Mouse (Mus musculus) inflammation-experienced regulatory T-cells (primary cell): ENCODE measurements around the gene S100a6. TPM values are rescaled to one million over a fixed set of nuclear protein-coding genes. Genes with fewer than 3 reads are reported as not detected.

Experiments used
- polyA plus RNA-seq, 2 experiments: library from polyadenylated mRNA; unstranded; fragments of 100-300 nt; shearing (Covaris generic); gene quantifications; one replicate each; pipeline ENCODE4 v1.2.1; 2017

Gene S100a6
- 100 to 1,000 TPM; 312 to 419 TPM for polyA plus RNA-seq

DNA sequence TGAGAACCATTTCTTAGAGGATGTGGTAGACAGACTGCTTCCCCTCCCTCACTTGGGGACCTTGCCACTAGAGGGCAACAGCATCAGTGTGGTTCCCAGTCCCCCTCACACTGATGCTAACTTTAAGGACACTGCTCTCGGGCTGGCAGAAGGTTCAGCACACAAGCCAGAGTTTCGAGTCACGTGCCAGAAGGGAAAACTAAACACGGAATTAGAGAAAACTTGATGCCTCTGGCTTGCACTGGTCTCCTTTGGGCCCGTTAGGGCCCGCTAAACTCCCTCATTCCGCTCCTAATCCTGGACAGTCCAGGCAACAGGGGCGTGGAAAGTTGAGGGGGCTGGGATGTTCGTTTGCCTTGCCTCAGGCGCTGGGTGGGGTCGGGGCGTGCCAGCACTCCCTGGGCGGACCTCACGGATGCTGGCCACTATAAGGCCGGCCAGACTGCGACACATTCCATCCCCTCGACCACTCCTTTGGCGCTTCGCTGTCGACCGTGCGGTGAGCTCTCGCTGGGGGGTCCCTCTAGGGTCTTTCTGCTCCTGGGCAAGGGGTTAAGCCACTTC lies at the start of gene S100a6:
S100a6 (plus strand) TSS at position 155 of the 564 bp plus-strand sequence.

DNA sequence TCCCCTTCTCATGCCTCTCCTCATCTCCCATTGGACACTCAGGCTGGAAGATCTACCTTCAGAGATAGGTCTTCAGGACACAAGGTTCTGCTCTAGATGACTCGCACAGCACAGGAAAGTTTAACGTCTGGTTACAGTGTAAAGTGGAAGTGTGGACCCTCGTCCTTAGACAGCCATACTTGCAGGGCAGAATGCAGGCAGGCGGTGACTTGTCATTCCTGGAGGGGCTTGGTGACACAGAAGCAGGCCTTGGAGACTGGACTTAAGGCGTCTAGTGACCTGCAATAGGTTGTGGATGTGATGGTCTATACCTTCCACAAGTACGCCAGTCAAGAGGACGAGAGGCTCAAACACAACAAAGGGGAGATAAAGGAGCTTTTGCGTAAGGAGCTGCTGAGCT lies 22.7 kb upstream of the S100a6 start, which contains the start of gene S100a2:
S100a2 (plus strand) TSS at position 301 of the 400 bp plus-strand sequence.

DNA sequence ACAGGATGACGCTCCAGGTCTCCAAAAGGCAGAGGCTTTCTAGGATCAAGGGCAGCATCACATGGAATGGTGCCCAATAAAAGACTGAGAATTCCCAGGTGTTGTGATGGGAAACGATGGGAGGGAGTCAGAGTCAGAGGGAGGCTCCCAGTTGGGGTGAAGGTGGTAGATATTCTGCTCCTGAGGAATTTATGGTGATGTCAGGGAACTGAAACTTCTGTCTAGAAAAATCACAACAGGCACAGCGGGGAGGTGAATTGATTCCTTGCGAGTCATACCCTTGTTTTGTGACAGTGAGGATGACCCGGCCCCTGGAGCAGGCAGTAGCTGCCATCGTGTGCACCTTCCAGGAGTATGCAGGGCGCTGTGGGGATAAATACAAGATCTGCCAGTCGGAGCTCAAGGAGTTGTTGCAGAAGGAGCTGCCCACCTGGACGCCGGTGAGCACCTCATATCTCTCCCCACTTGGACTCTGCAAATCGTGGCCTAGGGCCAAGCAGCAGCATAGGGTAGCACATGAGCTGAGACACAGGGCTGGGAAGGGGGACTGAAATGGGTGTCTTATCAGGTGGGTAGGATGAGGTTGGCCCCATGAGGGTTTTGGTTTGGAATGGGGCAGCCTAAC lies 11.1 kb upstream of the S100a6 start, which contains the start of gene Gm42674:
Gm42674 (plus strand) TSS at position 419 of the 625 bp plus-strand sequence.

DNA sequence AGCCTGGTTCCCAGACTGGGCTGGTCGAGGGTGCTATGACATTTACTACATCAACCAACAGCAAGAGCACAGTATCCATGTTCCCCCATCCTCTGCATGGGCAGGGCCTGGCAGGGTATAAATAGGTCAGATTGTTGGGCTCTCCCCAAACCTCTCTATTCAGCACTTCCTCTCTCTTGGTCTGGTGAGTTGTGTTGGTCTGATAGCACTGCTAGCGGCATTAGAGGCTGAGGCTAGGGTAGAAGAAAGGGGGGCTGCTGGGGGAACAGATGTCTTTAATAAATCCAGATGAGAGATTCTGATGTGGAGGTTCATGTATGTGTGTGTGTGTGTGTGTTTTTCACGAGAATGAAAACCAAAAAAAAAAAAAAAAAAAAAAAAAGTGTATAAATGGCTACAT lies 9.1 kb upstream of the S100a6 start, which contains the start of gene S100a4:
S100a4 (plus strand) TSS at position 149 of the 400 bp plus-strand sequence.

DNA sequence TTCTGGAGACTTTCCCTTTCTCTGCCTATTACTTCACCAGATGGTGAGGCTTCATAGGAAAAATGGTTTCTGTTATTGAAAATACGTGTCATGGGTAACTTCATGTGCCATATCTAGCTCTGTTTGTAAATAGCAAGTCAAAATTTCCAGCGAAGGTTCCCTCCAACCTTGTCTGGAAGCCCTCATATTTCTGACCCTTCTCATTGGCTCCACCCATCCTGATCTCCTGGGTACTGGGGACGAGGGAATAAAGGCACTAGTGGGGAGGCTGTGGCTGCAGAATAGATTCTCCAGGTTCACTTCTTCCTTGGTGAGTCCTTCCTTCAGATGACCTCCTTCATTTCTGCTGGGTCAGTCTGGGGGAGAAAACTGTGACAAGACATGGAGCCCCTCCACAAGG lies 4.5 kb upstream of the S100a6 start, which contains the start of gene S100a5:
S100a5 (plus strand) TSS at position 301 of the 400 bp plus-strand sequence.

DNA sequence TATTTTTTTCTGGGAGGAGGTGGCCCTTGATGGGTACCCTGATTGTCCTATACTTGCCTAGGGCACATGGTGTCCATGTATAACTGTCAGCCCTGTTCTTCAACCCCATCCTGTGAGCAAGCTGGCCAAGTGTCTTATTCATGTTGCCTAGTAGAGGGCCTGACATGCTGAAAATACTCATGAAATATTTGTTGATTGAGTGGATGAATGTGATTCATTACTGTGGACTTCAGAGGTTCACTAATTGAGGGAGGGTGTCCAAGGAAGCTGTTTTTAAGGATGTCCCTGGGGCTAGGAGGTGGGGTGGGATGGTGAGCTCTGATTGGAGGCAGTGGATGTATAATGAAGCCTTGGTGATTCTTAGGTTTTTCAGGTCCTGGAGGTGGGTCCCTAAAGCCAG lies 41.0 kb downstream of the S100a6 start, which contains the start of gene S100a7a:
S100a7a (plus strand) TSS at position 301 of the 400 bp plus-strand sequence.

DNA sequence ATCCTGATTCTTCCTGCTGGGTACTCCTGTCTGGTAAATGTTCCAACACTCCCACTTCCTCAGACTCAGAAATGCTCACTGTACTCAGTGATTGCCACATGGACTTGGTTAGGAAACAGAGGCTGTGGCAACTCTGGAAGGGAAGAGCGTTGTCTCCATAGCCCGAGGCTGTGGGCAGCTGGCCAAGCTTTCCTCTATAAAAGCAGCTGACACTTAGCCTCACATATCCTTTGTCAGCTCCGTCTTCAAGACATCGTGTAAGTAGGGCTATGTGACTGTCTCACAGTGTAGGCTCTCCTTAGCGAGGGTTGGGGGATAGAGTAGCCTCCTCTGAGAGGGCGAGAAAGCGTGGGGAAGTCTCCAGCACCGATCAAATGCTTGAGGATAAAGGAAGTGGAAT lies 56.2 kb downstream of the S100a6 start, which contains the start of gene S100a8:
S100a8 (plus strand) TSS at position 133 of the 400 bp plus-strand sequence.

Other genes with a start within 250 kb of the S100a6 start
- under 1 TPM; 0.08 to 0.33 TPM for gene Slc27a3, start 222.9 kb upstream of the S100a6 start, polyA plus RNA-seq
- gene Ints3, start 179.3 kb upstream of the S100a6 start, polyA plus RNA-seq: 10 to 100 TPM; 32.8 to 39.6 TPM
- gene Npr1, start 147.0 kb upstream of the S100a6 start, polyA plus RNA-seq: not detected
- gene Ilf2, start 136.8 kb upstream of the S100a6 start, polyA plus RNA-seq: 100 to 1,000 TPM in 1 of 2 experiments, 10 to 100 TPM in 1; 93.1 to 102 TPM
- gene Snapin, start 121.8 kb upstream of the S100a6 start, polyA plus RNA-seq: 10 to 100 TPM; 97.5 to 99.8 TPM
- 100 to 1,000 TPM; 161 to 182 TPM for gene Chtop, start 103.4 kb upstream of the S100a6 start, polyA plus RNA-seq
- 1 to 10 TPM; 1.7 to 4.3 TPM for gene S100a1, start 98.5 kb upstream of the S100a6 start, polyA plus RNA-seq
- gene S100a13, start 98.4 kb upstream of the S100a6 start, polyA plus RNA-seq: 100 to 1,000 TPM; 158 to 169 TPM
- gene S100a14, start 86.0 kb upstream of the S100a6 start, polyA plus RNA-seq: under 1 TPM in 1 of 2 experiments, not detected in 1; 0.40 TPM
- 1 to 10 TPM in 1 of 2 experiments, under 1 TPM in 1; 0.67 to 1.1 TPM for gene S100a16, start 75.6 kb upstream of the S100a6 start, polyA plus RNA-seq
- gene S100a3, start 52.3 kb upstream of the S100a6 start, polyA plus RNA-seq: 1 to 10 TPM in 1 of 2 experiments, under 1 TPM in 1; 0.83 to 2.9 TPM
- not detected for gene S100a2, start 22.6 kb upstream of the S100a6 start, polyA plus RNA-seq
- gene Gm42674, start 11.0 kb upstream of the S100a6 start, polyA plus RNA-seq: not detected
- 100 to 1,000 TPM; 106 to 233 TPM for gene S100a4, start 9.1 kb upstream of the S100a6 start, polyA plus RNA-seq
- under 1 TPM in 1 of 2 experiments, not detected in 1; 0.40 TPM for gene S100a5, start 4.4 kb upstream of the S100a6 start, polyA plus RNA-seq
- gene S100a7a, start 41.1 kb downstream of the S100a6 start, polyA plus RNA-seq: 1 to 10 TPM in 1 of 2 experiments, under 1 TPM in 1; 0.57 to 2.1 TPM
- gene S100a8, start 56.1 kb downstream of the S100a6 start, polyA plus RNA-seq: not detected
- not detected for gene S100a9, start 82.8 kb downstream of the S100a6 start, polyA plus RNA-seq
- not detected for gene Pglyrp4, start 114.0 kb downstream of the S100a6 start, polyA plus RNA-seq
- gene Gm5849, start 165.0 kb downstream of the S100a6 start, polyA plus RNA-seq: not detected